Mouse (Mus musculus) urinary bladder, postnatal 36 days (tissue): ENCODE results near the gene Rere.
A peak's percentile ranks its signal among the peaks of the same experiment; 100 is the strongest.
"Not testable (repeated sequence)": the region's sequence is repeated elsewhere in the genome, so short reads cannot be mapped to it uniquely, and the experiment has no call there.

Source experiments
- DNase-seq, 2 experiments: peaks; one replicate each; pipeline ENCODE4 v3.0.0; 2022; ENCODE audit warnings: low spot score in 2 of 2, mixed read lengths in 1 of 2

Gene Rere

GRCm38 (mm10) chr4:150549393-150549792, 267.9 kb downstream of the Rere start:
- no peak for DNase-seq

- no peak for DNase-seq
Measured at GRCm38 (mm10) chr4:150549989-150550716, 268.7 kb downstream of the Rere start.

- DNase-seq, result no peak
Measured at GRCm38 (mm10) chr4:150551390-150551789, 269.9 kb downstream of the Rere start.

GRCm38 (mm10) chr4:150552751-150553600, 271.5 kb downstream of the Rere start:
- no peak for DNase-seq

- no peak for DNase-seq
Measured at GRCm38 (mm10) chr4:150555783-150556182, 274.3 kb downstream of the Rere start.

GRCm38 (mm10) chr4:150556382-150557221, 275.2 kb downstream of the Rere start:
- DNase-seq, result peak; percentile 59 to 79

- not testable (repeated sequence) for DNase-seq
Measured at GRCm38 (mm10) chr4:150557289-150557688, 275.8 kb downstream of the Rere start.

GRCm38 (mm10) chr4:150557976-150558375, 276.5 kb downstream of the Rere start:
- no peak for DNase-seq

- no peak for DNase-seq
Measured at GRCm38 (mm10) chr4:150559514-150559913, 278.1 kb downstream of the Rere start.

GRCm38 (mm10) chr4:150563281-150563680, 281.8 kb downstream of the Rere start:
- DNase-seq, result no peak

GRCm38 (mm10) chr4:150566193-150566592, 284.7 kb downstream of the Rere start:
- no peak for DNase-seq

- DNase-seq, result peak in 1 of 2 experiments; percentile 28
Measured at GRCm38 (mm10) chr4:150568318-150569134, 287.1 kb downstream of the Rere start.

GRCm38 (mm10) chr4:150569135-150569833, 287.8 kb downstream of the Rere start:
- peak; percentile 76 for DNase-seq

- peak in 1 of 2 experiments; percentile 48 for DNase-seq
Measured at GRCm38 (mm10) chr4:150569834-150570571, 288.6 kb downstream of the Rere start.

- no peak for DNase-seq
Measured at GRCm38 (mm10) chr4:150570793-150571192, 289.3 kb downstream of the Rere start.

GRCm38 (mm10) chr4:150572104-150572691, 290.8 kb downstream of the Rere start:
- DNase-seq, result peak in 1 of 2 experiments; percentile 40

- DNase-seq, result no peak
Measured at GRCm38 (mm10) chr4:150572938-150573337, 291.5 kb downstream of the Rere start.

- no peak for DNase-seq
Measured at GRCm38 (mm10) chr4:150575363-150576092, 294.1 kb downstream of the Rere start.

GRCm38 (mm10) chr4:150576339-150576738, 294.9 kb downstream of the Rere start:
- DNase-seq, result no peak
